Mouse (Mus musculus): ENCODE measurements around the gene Grm7.

Gene Grm7

DNA sequence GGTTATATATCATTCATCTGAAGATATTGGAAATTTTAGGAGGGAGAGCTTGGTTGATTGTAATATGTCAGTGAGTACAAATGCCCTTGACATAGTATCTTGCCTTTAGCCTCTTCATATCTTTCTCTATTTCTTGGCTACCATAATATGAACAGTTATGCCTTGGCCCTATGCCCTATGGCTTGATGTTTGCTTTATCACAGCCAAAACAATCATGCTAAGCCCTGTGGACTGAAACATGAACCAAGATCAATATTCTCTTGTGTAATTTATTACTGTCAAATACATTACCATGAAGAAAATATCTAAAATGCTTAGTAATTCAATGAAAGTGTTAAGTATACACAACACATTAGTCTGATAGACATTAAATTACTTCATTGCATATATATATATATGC lies 222.9 kb downstream of the Grm7 start:
- DNase-seq (ENCODE audit: low read depth, low spot score): no peak

DNA sequence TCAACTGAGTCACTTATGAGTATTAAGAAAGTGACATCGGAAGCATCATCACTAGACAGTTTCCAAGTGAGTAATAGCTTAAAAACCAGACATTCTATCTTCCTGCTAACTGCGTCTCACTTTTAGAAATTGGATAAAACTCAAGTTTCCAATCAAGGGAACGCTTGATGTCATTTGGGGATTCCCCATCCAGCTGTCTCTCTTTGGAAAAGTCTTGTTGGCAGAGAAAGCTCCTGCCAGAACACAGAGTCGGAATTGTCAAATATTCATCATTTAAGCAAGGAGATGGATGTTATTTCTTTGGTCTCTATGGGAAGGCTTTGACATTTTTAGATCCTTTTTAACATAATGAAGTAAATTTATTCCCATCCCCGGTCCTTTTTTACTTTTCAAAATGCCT lies 336.6 kb downstream of the Grm7 start:
- DNase-seq (ENCODE audit: low read depth, low spot score): no peak

DNA sequence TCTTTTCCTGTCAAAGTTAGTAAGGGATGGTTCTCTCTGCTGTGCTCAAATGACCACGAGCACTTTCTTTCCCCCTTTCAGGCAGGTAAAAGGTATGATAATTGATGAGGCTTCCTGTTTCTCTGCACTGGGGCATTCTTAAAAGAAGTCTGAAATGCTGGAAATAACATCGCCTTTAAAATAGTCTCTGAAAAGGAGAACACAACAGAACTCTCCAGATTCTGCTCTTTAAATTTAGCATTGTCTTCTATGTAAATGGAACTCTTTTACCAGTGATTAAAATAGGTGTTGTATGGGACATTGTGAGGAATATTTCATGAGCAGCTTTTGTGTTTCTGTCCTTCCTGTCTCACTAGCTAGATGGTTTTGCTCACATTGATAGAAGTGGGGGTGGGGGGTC lies 393.7 kb downstream of the Grm7 start:
- DNase-seq (ENCODE audit: low read depth, low spot score): no peak

DNA sequence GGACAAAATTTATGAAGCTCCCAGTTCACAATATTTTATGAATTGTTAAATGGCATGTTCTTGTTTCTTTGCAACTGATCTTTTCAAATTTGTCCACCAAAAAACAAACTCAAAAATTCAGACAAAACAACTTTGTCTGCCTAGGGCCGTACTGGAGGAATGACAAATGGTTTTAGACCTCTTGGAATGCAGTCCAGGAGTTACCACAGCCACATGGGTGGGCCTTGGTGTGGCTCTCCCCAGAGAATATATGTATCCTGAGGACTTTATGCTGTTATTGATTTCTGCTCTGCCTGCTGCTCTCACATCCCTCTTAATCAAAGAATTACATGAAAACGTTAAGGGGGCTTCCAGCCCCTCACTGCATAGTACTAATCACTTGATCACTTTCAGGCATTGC lies 400.5 kb downstream of the Grm7 start:
- peak; percentile 7 for DNase-seq (ENCODE audit: low read depth, low spot score)

DNA sequence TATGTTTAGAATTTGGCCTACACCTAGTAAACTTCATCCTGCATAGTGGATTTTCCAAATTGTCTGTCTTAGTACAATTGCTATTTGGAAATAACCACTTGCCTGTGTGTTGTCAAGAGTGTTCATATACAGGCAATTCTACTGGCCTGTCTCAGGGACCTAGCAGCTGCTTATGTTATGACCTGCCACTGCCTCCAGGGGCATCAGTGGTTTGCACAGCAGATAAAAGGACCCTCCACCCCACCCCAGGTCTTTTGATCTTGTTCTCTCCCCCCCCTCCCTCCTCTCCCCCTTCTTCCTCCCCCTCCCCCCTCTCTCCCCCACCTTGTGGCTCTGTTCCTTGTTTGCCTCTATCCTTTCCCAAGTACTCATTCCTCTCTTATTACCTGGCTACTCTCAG lies 403.9 kb downstream of the Grm7 start:
- no peak for DNase-seq (ENCODE audit: low read depth, low spot score)

DNA sequence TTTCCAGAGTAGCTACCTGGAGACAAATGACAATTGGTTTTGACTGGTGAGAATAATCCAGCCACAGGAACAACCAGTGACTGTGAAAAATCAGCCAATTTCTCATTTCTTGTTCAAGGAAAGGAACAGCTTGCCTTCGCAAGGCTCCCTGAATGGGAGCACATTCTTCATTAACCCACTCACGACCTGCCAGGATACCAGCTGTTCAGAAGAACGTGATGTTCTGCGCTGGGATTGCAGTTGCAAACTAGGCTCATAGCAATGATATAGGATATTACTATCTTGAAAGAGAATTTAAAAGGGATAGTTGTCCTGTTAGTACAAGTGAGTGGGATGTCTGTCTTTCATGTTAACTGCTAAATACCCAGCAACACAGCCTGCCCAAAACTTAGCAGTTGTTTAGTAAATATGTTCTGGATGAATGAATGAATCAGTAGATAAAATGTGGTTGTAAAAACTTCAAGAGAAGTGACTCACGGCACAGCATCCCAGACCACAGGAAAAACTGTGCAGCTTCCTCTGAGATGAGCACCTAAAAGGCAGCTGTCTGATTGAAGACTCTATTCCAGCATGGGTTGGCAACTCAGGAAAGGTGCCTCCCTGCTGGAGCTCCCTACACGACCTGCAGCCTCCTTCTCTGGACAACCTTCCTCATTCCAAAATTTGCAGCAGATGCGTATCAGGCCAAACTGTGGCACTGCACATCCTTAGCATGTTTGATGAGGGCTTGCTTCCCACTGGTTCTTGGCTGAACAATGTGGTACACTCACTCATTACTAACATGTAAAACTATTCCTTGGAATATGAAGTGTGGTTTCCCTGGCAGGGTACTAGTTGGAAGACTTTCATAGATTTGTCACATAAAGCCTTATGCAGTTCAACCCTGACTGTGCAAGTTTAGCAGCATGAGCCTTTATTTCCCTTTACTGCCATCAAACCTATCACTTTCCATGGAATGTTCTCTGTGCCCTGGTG lies 408.9 kb downstream of the Grm7 start:
- no peak for DNase-seq (ENCODE audit: low read depth, low spot score)

DNA sequence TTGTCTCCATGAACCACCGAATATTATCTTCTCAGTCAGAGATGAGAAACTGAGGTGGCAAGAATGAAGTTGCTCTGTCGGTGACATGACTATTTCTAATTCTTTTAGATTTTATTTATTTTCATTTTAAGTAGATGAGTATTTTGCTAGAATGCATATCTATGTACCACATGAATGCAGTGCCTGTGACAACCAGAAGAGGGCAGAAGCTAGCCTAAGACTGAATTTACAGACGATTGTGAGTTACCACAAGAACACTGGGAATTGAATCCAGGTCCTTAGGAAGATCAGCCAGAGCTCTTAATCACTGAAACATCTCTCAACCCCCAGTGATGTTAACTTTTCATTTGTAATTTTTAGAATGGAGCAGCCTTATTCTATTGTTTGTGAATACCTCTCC lies 412.4 kb downstream of the Grm7 start:
- no peak for DNase-seq (ENCODE audit: low read depth, low spot score)

DNA sequence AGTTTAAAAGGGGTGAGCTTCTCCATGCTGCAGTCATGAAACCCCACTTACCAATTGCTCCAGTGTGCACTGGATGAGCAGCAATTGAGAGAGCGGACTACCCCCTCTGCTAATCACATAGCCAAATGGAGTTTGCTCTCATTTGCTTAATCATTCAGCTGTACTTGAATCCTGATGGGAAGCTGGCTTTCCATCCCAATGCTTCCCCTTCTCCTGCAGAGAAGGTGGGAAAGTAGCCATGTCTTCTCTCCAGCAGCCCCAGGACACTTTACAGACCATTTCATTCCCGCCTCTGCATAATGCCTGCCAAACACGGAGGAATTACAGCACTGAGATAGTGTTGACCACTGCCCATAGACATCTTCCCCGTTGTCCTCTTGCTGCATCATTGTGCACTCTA lies 414.6 kb downstream of the Grm7 start:
- no peak for DNase-seq (ENCODE audit: low read depth, low spot score)

DNA sequence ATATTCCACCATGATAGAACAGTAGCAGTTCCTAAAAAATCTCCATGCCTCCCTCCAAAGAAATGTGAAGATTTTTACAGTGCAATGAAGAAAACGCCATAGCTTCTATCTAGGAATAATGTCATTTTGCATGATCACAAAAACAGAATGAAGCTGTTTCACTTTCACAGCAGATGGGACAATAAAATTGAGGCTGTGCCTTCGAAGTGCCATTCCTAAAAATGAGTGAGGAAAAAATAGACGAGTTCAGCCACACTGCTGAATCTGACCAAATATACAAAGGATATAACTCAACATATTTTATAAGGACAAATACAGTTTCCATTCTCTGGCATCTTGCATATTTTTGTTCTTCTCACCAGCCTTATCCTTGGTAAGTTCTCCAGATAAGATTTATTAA lies 439.2 kb downstream of the Grm7 start:
- DNase-seq (ENCODE audit: low read depth, low spot score): no peak

DNA sequence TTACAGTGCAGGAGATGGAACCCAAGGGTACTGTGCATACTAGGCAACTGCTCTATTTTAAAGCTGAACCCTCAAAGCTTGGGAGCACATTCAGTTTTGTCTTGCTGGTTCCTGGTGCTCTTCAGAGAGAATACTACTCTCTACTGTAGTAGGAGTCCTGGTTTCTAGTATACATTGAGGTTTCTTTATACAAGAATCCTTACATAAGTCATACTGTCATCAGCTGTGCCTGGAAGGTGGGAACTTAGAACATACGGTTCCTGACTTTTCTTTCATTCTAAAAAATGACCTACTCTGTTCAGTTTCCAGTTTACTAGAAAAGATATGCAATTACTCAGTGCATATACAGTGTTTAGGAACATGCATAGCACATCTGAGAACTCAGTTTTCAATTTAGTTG lies 449.4 kb downstream of the Grm7 start:
- no peak for DNase-seq (ENCODE audit: low read depth, low spot score)

DNA sequence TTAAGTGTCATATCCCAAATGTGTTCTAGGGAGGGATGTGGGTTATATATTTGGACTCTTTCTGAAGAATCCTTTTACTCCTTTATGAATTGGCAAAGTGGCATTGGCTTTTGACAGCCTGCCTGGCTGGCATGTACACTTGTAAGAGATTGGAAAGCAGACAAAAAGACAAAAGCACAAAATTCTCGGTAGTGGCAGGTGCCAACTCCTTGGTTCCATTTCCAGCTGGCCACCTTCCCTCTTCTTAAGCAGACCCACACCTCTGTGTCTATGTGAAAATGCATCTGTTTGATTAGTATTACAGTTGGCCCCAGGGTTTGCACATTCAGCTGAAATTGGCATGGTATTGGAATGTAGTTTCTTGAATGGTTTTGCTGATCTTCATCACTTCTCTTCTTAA lies 460.1 kb downstream of the Grm7 start:
- no peak for DNase-seq (ENCODE audit: low read depth, low spot score)

DNA sequence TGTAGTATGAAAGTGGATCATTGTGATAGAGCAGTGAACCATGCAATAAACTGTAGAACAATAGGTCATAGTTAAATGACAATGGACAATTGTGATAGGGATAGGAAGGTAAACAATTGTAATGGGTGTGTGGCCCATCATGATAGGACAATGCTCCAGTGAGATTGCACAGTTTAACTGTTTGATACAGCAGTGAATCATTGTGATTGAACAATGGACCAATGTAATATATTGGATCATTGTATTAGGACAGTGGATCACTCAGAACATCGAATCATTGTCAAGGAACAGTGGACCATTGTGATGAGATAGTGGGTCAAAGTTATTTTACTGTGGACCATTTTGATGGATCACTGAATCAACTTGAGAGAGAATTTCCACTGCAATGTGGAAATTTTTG lies 515.7 kb downstream of the Grm7 start:
- no peak for DNase-seq (ENCODE audit: low read depth, low spot score)

DNA sequence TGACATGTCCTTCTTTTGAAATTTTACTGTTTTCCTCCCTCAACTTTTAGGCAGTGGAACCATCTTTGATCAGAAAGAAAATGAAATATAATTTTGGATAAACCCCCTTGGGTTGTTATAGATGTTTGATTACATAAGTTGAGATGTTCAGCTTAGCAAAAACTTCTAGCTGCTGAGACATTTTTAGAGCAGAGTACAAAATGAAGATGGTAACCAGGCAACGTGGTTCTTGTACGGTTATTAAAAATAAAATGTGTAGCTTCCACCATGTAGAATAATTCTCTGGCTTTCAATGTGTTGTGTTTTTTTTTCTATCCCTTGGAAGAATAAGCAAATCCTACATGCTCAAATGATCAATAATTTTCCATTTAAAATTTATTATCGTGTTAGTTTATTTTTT lies 550.0 kb downstream of the Grm7 start:
- DNase-seq (ENCODE audit: low read depth, low spot score): no peak

DNA sequence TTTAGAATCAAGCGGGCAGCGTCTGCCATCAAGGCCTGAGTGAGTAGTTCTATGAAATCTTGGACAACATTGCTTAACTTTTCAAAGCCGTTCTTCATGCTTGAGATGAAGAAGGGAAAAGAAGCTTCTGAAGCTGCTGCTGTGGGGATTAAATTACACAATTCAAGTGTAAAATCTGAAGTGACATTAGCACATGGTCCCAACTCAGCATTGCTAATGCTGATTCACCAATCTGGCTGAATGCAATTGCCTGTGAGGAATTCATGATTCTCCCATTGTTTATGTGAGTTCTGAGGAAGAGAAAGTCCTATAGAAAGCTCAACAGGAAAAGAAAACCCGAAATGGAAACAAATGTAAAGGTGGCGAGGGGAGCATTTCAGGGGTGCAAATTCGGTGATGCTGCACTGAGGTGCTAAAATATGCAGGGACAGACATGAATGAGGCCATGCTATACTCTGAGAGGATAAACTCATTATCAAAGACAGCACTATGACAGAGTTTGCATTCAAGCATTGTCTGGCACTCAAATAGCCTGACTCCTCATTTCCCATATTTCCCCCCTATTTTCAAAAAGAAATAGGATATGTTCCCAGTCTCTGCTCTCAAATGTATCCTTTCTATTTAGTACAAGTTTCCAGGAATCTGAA lies 575.8 kb downstream of the Grm7 start:
- DNase-seq (ENCODE audit: low read depth, low spot score): no peak

DNA sequence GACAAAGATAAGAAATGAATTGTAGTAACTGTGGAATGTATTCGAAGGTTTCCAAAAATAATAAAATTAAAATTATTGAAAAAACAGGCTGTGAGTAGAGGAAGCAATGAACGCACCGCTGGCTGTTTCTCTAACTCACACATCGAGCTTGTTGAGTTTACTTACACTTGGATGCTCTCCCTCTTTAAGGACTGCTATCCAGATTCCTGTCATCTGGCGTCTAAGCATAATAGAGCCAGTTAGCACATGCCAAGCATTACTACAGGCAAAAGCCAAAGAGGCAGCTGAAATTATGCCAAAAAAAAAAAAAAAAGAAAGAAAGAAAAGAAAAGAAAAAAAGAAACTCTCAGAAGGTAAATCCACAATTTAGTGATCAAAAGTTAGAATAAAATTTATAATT lies 609.8 kb downstream of the Grm7 start:
- no peak for DNase-seq (ENCODE audit: low read depth, low spot score)

DNA sequence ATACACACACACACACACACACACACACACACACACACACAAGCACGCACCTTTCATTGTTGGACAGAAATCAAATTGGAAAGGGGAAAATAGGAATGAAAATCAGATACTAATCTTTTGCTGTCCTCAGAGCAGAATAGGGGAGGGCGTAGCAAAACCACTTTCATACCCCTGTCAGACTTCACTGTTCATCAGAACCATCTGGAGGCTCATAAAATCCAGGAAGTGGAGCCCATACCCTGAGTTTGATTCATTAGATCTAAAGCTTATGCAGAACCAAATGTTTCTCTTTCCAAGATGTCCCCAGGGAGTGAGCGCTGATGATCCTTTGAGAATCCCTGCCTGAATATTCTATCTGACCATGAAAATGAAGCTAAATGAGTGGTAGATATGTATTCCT lies 611.6 kb downstream of the Grm7 start:
- no peak for DNase-seq (ENCODE audit: low read depth, low spot score)

DNA sequence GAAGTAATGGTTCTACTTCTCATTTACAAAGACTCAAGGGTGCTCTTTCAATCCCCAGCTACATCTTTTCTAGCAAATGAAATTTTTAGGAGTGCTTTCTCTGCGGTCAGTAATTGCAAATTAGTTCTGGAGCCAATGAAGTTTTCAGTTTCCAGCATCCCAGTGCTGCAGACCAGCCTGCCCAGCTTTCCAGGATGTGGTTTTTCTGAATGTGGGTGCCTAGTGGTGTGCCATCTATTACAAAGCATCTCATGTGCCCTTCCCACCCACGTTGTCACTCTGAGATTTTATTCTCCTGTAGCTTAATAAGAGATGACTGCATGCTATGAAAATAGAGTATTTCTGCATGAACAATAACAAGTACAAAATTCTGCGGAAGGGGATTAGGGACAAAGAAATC lies 612.9 kb downstream of the Grm7 start:
- DNase-seq (ENCODE audit: low read depth, low spot score): no peak

DNA sequence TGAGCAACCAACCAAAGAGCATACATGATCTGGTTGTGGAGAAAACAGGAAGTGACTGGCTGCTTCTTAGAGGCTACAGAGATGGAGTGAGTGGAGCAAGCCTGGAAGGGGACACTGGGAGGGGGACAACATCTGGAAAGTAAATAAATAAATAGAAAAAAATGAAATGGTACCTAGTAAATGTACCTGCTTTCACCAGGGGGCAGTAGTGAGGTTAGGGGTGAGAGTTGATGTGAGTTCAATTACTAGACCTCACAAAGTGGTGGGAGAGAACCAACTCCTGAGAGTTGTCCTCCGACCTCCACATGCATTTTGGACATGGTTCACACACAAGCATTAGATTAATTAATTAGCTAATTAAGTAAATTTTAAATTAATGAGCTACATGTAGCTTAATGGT lies 615.8 kb downstream of the Grm7 start:
- DNase-seq (ENCODE audit: low read depth, low spot score): no peak

DNA sequence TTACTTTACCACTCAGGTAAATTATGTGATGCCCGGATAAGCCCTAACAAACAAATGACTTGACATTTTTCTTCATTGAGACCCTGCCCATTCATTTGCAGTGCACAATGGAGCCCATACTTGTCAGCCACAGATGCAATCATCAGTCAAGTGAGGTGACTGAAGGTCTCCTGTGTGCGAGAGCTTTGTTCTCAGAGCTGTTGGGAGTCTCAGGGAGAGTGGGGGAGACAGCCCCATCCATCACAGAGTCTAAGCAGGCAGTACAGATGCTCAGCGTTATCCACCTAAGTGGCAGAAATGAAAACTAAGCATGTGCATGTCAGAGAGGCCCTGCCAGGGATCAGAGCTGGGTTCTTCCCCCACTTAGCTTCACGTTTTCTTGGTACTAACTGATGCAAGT lies 631.3 kb downstream of the Grm7 start:
- no peak for DNase-seq (ENCODE audit: low read depth, low spot score)

DNA sequence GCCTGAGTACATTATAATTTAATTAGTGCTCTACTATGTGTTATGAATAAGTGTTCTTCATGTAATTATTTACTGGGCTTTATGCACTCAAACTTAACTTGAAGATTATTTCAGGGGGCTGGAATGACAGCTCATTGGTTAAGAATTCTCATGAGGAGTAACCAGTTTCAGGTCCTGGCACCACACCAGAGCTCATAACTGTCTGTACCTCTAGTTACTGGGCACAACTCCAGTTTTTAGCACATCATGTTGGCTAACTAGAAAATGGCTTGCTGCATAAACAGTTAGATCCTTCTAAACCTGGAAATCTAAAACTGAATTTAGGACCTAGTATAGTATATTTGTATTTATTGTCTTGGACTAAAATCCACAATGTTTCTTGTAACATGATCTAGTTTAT lies 633.1 kb downstream of the Grm7 start:
- DNase-seq (ENCODE audit: low read depth, low spot score): no peak

DNA sequence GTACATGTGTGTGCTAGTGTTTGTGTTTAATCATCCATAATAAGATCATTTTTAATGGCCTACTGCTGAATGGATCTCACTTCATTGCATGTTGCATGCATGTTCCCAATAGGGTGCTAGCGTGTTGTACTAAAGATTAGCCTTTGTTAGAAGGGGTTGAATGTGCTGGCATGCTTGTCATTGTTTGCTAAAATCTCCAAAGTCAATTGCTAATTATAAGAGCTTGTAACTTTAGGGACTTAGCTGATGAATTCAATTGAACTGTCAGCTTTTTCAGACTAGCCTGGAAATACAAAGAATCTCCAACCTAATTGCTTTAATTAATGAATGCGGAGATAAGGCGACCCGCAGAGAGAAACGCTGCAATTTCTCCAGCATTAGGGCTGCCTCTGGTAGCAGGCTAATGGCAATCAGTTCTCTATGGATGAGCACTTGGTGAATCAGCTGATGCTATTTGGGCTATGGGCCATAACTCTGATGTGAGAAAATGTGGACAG lies 648.2 kb downstream of the Grm7 start:
- no peak for DNase-seq (ENCODE audit: low read depth, low spot score)

DNA sequence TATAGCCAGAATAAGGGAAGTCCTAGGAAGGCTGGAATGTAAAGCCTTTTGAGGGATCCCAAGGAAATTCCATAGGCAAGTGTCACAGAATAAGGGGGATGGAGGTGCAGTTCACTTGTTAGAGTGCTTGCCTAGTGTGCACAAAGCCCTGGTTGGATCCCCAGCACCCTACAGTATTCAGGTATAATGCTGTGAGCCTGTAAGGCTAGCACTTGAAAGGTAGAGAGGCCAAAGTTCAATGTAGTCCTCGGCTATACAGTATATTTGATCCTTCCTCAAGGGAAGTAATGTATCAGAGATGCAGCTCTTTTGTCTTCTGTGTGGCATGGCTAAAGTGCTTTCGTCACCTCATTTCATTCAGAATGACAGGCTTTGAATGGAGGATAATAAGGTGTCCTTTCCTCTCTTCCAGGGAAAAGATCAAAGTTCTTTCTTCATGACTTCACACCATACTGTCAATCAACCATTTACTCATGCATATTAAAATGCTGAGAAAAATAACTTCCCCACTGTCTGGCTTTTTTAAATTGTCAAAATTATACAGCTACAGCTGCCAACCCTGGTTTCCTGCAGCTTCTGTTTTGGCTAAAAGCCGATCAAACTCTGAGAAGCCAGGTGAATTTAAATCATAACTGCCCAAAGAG lies 658.7 kb downstream of the Grm7 start:
- no peak for DNase-seq (ENCODE audit: low read depth, low spot score)

DNA sequence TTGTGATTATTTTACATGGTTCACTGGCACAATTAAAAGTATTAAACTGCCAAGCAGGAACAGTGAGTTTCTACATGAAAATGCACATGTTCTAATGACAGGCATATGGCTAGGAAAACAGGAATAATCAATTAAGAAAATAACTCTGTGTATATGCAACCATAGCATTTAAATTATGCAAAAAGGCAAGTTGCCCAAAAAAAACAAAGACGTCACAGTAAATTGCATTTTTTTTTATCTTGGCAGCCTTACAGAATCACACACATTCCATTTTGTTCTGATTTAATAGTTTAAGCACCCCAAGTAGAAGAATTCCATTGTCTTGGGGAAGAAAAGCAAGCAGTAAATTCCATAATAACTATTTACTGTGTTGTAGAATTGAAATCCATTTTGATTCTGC lies 716.3 kb downstream of the Grm7 start:
- no peak for DNase-seq (ENCODE audit: low read depth, low spot score)
